Mouse (Mus musculus): ENCODE measurements around the gene Rapsn.

DNA sequence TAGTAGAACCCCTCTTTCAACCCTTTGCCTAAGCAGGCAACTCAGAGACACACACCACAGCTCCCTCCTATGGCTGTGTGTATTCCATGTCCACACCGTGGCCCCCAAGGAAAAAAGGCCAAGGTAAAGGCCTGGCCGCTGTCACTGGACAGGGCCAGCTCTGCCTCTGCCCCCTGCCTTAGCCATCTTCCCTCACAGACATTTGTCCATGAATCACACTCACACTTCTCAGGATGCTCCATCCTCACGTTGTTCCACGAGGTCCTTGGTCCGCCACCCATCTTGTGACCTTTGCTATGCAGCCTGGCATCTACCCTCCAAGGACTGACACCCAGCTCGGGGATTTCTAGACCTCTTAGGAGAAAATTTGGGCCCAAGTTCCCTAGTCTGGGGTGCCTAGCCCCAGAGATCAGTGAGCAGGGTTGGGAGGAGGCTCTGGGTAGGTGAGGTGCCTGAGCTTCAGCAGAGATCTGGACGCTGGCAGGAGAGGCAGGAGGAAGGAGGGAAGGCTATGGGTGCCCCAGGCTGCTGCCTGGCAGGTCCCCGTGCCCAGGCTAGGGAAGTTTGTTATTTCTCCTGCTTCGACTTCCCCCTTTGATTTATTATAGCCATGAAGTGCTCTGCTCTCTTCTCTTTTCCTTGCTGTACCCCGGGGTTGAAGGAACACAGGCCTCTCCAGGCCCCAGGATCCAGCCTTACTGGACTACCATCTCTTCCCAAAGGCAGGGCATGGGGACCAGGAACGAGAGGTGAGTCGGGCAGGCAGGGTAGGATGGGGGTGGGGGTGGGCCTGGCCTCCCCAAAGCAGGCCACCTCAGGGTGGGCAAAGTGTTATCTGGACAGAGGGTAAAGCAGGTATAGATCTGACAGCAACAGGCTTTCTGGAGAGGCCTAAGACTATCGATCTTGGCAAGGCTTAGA lies 46.6 kb downstream of the Rapsn start, which contains the start of gene Spi1:
- TF ChIP-seq HCFC1 (IDR thresholded peaks at IDR 0.05; ENCODE audit: borderline replicate concordance, insufficient read depth, low read length) (no peak), MAFK (IDR thresholded peaks at IDR 0.05; ENCODE audit: insufficient read depth, low read depth, low read length) (no peak), ZC3H11A (IDR thresholded peaks at IDR 0.05; ENCODE audit: borderline replicate concordance, low read depth, low read length) (no peak), CHD2 (IDR thresholded peaks at IDR 0.05; ENCODE audit: low read depth, low read length) (no peak), ZNF384 (IDR thresholded peaks at IDR 0.05; ENCODE audit: low read depth, low read length) (no peak)
